Mouse (Mus musculus) CH12F3 (cell line): ENCODE results near the gene Tnks2.

ENCODE experiments used
- in situ Hi-C: fragments of 300-500 bp; cut with MboI; formaldehyde crosslinking; loops from 2 replicates; pipeline ENCODE4 v1.14.3; 2020; ENCODE audit warnings: low sequenced_read_pairs

Tnks2 gene

DNA sequence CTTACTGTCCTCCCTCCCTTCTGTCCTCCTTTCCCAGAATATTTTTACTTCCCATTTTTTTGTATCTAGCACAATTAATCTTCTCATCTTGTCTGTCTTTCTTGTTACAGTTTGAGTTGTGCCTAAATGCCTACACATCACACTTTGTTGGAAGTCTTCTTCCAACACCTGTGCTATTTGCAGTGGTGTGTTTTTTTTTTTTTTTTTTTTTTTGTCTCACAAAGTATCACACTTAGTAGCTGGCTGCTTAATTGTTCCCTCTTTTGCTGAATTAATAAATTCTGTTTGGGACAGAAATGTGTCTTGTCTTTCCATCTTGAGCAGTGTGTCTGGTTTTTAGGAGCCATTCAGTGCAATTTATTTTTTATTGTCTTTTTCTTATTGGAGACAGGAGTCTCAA is 95.8 kb downstream of the Tnks2 start:
- in situ Hi-C loops: no loop called here

DNA sequence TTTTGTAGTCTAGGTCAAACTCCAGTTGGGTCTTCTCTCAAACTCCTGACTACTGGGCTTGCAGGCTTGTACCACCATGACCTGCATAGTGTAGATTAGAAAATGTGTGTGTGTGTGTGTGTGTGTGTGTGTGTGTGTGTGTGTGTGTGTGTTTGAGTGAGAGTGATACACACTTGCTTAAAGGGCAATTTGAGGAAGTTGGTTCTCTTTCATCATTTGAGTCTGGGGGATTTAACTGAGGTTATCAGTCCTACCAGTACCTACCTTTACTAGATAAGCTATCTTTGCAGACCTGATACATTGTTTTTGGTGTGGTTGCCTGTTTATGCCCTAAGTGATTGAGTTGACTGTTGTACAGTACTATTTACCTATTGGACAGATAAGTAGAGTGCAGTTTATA is 98.1 kb downstream of the Tnks2 start:
- in situ Hi-C loops: no loop called here

- in situ Hi-C loops: no loop called here
Measured at GRCm38 (mm10) chr19:36932613-36933012, 98.6 kb downstream of the Tnks2 start.

GRCm38 (mm10) chr19:36936285-36936684 is 102.3 kb downstream of the Tnks2 start:
- in situ Hi-C loops: no loop called here

DNA sequence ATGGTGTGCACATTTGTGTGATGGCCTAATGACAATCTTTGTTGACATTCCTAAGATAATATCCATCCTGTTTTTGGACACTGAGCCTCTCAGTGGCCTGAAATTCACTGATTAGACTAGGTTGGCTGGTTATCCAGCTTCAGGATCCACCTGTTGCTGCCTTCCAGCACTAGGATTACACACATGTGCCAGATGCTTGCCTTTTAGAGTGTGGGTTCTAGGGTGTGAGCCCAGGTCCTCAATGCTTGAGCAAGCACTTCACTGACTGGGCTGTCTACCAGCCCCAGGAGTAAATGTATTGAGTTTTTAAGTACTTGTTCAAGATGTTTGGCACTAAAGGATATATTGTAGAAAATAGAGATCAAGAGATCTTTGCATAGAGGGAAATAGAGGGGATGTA is 104.0 kb downstream of the Tnks2 start:
- in situ Hi-C loops: no loop called here

DNA sequence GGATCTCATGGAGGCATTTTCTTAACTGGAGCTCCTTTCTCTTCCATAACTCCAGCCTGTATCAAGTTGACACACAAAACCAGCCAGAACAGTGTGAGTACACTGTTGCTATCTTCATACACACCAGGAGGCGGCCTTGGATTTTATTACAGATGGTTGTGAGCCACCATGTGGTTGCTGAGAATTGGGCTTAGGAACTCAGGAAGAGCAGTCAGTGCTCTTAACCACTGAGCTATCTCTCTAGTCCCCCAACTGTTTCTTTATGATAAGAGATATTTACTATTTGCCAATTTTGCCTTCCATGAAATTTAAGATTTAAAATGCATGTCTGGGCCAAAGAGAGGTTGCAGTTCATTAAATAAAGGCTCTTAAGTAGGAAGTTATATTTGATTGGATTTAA is 106.0 kb downstream of the Tnks2 start:
- in situ Hi-C loops: no loop called here
